Mouse (Mus musculus): ENCODE results near the gene Klc3. TPM values are rescaled to one million over a fixed set of nuclear protein-coding genes. Genes with fewer than 3 reads are reported as not detected.

Klc3 gene
- total and polyA plus RNA-seq, 3 experiments: 0.21 to 0.59 (median 0.25) TPM

DNA sequence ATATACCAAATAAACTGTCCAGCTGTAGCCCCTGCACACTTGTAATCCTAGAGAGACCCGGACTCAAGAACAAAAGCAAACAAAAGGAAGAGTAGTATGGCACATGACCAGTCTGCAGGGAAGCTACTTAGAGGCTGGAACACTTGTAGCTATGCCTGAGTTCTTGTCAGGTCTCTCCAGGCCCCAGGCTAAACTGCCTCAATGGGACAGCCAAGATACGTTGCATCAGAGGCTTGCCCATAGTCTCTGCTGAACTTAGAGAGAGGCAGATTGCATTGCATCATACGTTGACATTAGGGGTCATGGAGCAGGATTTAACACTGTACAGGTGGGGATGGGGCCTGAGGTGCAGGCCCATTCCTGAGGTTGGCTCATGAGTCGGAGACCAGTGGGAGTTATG, 27.9 kb downstream of the Klc3 start:
- no peak overlapping the region for H3K9ac ChIP-seq (ENCODE audit: low read depth, low read length)
- TF ChIP-seq EP300 (IDR thresholded peaks at IDR 0.05; ENCODE audit: insufficient read depth, low read depth, low read length): no peak
- no peak for TF ChIP-seq CTCF (IDR thresholded peaks at IDR 0.05)
- TF ChIP-seq POLR2A (IDR thresholded peaks at IDR 0.05; ENCODE audit: insufficient read depth, low read depth, low read length): no peak
- no peak overlapping the region for H3K4me3 ChIP-seq
- no peak for DNase-seq
- no peak overlapping the region for H3K27ac ChIP-seq
- no peaks in the 10 kb centered on the region for H3K4me1 ChIP-seq (ENCODE audit: control insufficient read depth, insufficient read depth, low read length)
- no peaks in the 10 kb centered on the region for H3K27me3 ChIP-seq (ENCODE audit: control insufficient read depth, insufficient read depth, low read length)
- H3K36me3 ChIP-seq (ENCODE audit: control insufficient read depth, insufficient read depth, low read length): no peaks in the 10 kb centered on the region
- intact Hi-C loops (cut with DNase I): no loop called here
- WGBS: 88% methylated on average over 4 of the region's 4 CpGs
- H3K79me2 ChIP-seq (replicated peaks; ENCODE audit: control insufficient read depth, insufficient read depth, low read length): no peaks in the 10 kb centered on the region; the same call in 1 of the 2 replicates

DNA sequence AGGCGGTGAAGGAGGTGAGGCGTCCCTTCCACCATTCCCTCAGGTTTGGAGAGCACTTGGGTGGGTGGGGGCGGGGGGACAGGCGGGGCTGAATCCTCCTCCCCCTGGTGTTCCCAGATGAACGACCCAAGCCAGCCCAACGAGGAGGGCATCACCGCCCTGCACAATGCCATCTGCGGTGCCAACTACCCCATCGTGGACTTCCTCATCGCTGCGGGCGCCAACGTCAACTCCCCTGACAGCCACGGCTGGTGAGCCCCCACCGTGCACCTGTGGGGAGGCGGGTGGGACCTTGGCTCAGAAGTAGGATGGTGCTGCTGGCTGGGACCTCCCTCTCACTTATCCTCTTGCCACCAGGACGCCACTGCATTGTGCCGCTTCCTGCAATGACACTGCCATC, 28.5 kb downstream of the Klc3 start:
- Histone ChIP-seq H3K9ac (ENCODE audit: low read depth, low read length) (no peak overlapping the region), H3K27me3 (ENCODE audit: control insufficient read depth, insufficient read depth, low read length) (no peaks in the 10 kb centered on the region), H3K4me1 (ENCODE audit: control insufficient read depth, insufficient read depth, low read length) (no peaks in the 10 kb centered on the region), H3K79me2 (replicated peaks; ENCODE audit: control insufficient read depth, insufficient read depth, low read length) (no peaks in the 10 kb centered on the region; the same call in 1 of the 2 replicates), H3K27ac (no peak overlapping the region), H3K36me3 (ENCODE audit: control insufficient read depth, insufficient read depth, low read length) (no peaks in the 10 kb centered on the region), H3K4me3 (no peak overlapping the region)
- DNase-seq: no peak
- 81% methylated on average over 18 of the region's 18 CpGs for WGBS
- intact Hi-C loops (cut with DNase I): no loop called here
- no peak for TF ChIP-seq EP300 (IDR thresholded peaks at IDR 0.05; ENCODE audit: insufficient read depth, low read depth, low read length)
- TF ChIP-seq POLR2A (IDR thresholded peaks at IDR 0.05; ENCODE audit: insufficient read depth, low read depth, low read length): no peak

DNA sequence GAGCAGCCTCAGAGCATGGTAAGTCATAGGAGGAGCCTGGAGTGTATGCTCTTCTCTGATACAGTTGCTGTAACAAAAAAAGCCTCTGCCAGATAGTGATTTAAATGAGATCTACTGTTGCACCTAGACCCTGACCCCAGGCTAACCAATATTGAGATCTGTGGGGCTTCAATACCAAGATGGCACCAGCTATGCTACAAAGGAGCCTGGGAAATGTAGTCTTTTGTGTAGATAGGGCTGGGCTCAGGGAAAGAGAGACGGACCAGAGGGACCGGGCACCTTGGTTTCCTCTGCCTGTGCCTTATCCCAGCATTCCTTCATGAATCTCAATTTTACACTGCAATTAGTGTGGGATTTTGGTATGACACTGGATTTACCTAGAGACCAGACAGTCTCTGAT, 30.5 kb downstream of the Klc3 start:
- TF ChIP-seq EP300 (IDR thresholded peaks at IDR 0.05; ENCODE audit: insufficient read depth, low read depth, low read length) (no peak), CTCF (IDR thresholded peaks at IDR 0.05) (no peak), POLR2A (IDR thresholded peaks at IDR 0.05; ENCODE audit: insufficient read depth, low read depth, low read length) (no peak)
- H3K27me3 ChIP-seq (ENCODE audit: control insufficient read depth, insufficient read depth, low read length): no peaks in the 10 kb centered on the region
- no peak overlapping the region for H3K9ac ChIP-seq (ENCODE audit: low read depth, low read length)
- intact Hi-C loops (cut with DNase I): no loop called here
- WGBS: 93% methylated on average over 2 of the region's 2 CpGs
- H3K27ac ChIP-seq: no peak overlapping the region
- no peaks in the 10 kb centered on the region for H3K4me1 ChIP-seq (ENCODE audit: control insufficient read depth, insufficient read depth, low read length)
- DNase-seq: no peak
- no peak overlapping the region for H3K4me3 ChIP-seq
- peaks cover 1% of the 10 kb centered on the region; the same call in 1 of the 2 replicates for H3K79me2 ChIP-seq (replicated peaks; ENCODE audit: control insufficient read depth, insufficient read depth, low read length)
- no peaks in the 10 kb centered on the region for H3K36me3 ChIP-seq (ENCODE audit: control insufficient read depth, insufficient read depth, low read length)

DNA sequence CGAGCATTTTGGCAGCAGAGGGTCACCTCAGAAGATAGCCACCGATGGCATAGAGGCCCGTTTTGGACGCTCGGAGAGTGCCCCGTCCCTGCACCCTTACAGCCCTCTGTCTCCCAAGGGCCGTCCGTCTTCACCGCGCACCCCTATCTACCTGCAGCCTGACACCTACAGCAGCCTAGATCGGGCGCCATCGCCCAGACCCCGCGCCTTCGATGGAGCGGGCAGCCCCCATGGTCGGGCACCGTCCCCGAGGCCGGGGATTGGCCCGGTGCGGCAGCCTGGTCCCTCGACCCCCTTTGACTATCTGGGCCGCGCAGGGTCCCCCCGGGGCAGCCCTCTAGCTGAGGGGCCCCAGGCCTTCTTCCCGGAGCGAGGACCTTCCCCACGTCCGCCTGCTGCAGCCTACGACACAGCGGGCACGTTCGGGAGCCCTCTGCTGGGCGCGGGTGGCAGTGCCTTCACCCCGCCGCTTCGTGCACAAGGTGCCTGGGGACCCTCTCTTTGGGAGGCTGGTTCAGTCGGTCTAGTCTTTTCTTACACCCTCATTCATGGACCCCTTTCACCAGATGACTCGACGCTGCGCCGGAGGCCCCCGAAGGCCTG, 34.0 kb downstream of the Klc3 start:
- DNase-seq: peak; percentile 53 to 77
- Histone ChIP-seq H3K36me3 (ENCODE audit: control insufficient read depth, insufficient read depth, low read length) (no peaks in the 10 kb centered on the region), H3K4me1 (ENCODE audit: control insufficient read depth, insufficient read depth, low read length) (peaks cover 3% of the 10 kb centered on the region), H3K27me3 (ENCODE audit: control insufficient read depth, insufficient read depth, low read length) (no peaks in the 10 kb centered on the region), H3K79me2 (replicated peaks; ENCODE audit: control insufficient read depth, insufficient read depth, low read length) (peaks cover 2% of the 10 kb centered on the region; the same call in 1 of the 2 replicates), H3K9ac (ENCODE audit: low read depth, low read length) (0 out of 2 replicates have a peak overlapping the region, but pooled peaks have one; percentile 9), H3K27ac (no peak overlapping the region), H3K4me3 (peak overlapping the region; percentile 33)
- intact Hi-C loops (cut with DNase I): no loop called here
- no peak for TF ChIP-seq POLR2A (IDR thresholded peaks at IDR 0.05; ENCODE audit: insufficient read depth, low read depth, low read length)
- TF ChIP-seq CTCF (IDR thresholded peaks at IDR 0.05): peak; percentile 92
- no peak for TF ChIP-seq EP300 (IDR thresholded peaks at IDR 0.05; ENCODE audit: insufficient read depth, low read depth, low read length)
- WGBS: 23% methylated on average over 46 of the region's 46 CpGs

DNA sequence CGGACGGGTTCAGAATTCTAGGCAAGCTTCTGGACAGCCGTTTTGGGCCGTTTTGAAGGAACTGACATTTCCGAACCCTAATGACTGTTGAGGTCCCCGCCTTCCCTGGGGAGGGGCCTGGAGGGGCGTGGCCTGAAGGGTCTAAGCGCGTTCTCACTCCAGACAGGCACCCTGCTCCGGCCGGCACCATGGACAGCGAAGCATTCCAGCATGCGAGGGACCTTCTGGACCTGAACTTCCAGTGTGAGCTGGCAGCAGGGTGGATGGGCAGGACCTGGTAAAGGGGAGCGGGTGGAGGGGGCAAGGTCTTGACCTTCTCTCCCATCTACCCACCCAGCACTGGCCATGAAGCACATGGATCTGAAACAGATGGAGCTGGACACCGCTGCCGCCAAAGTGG, 35.5 kb downstream of the Klc3 start:
- Histone ChIP-seq H3K36me3 (ENCODE audit: control insufficient read depth, insufficient read depth, low read length) (no peaks in the 10 kb centered on the region), H3K4me1 (ENCODE audit: control insufficient read depth, insufficient read depth, low read length) (peaks cover 5% of the 10 kb centered on the region), H3K27me3 (ENCODE audit: control insufficient read depth, insufficient read depth, low read length) (no peaks in the 10 kb centered on the region), H3K4me3 (no peak overlapping the region), H3K79me2 (replicated peaks; ENCODE audit: control insufficient read depth, insufficient read depth, low read length) (peaks cover 2% of the 10 kb centered on the region; the same call in 1 of the 2 replicates), H3K9ac (ENCODE audit: low read depth, low read length) (no peak overlapping the region), H3K27ac (no peak overlapping the region)
- WGBS: 26% methylated on average over 16 of the region's 16 CpGs
- no peak for TF ChIP-seq EP300 (IDR thresholded peaks at IDR 0.05; ENCODE audit: insufficient read depth, low read depth, low read length)
- no peak for TF ChIP-seq POLR2A (IDR thresholded peaks at IDR 0.05; ENCODE audit: insufficient read depth, low read depth, low read length)
- no peak for TF ChIP-seq CTCF (IDR thresholded peaks at IDR 0.05)
- DNase-seq: no peak
- intact Hi-C loops (cut with DNase I): no loop called here

DNA sequence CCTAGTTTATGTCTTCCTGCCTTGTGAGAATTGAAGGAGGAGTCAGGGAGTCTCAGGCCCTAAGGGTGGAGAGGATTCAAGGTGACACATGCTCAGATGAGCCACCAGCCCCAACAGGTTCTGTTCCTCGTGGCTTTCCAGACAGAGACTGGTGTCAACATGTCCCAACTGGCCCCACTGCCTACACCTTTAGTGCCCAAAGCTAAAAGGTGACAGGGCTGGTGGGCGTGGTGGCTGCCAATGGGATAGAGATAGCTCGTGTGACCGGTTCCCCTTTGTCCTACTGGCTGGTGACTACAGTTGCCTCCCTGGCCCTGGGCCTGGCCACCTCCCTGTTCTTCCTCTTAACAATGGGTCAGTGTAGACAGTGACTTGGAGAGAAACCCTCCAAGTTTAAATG, 38.5 kb downstream of the Klc3 start:
- H3K4me3 ChIP-seq: no peak overlapping the region
- 0 out of 2 replicates have a peak, but pooled peaks cover 2% of the 10 kb centered on the region for H3K79me2 ChIP-seq (replicated peaks; ENCODE audit: control insufficient read depth, insufficient read depth, low read length)
- H3K36me3 ChIP-seq (ENCODE audit: control insufficient read depth, insufficient read depth, low read length): no peaks in the 10 kb centered on the region; the same call in 1 of the 2 replicates
- H3K9ac ChIP-seq (ENCODE audit: low read depth, low read length): no peak overlapping the region
- peaks cover 11% of the 10 kb centered on the region for H3K4me1 ChIP-seq (ENCODE audit: control insufficient read depth, insufficient read depth, low read length)
- H3K27ac ChIP-seq: no peak overlapping the region; the same call in 1 of the 2 replicates
- DNase-seq: no peak
- intact Hi-C loops (cut with DNase I): no loop called here
- no peaks in the 10 kb centered on the region for H3K27me3 ChIP-seq (ENCODE audit: control insufficient read depth, insufficient read depth, low read length)
- TF ChIP-seq POLR2A (IDR thresholded peaks at IDR 0.05; ENCODE audit: insufficient read depth, low read depth, low read length): no peak
- no peak for TF ChIP-seq CTCF (IDR thresholded peaks at IDR 0.05)
- no peak for TF ChIP-seq EP300 (IDR thresholded peaks at IDR 0.05; ENCODE audit: insufficient read depth, low read depth, low read length)
- WGBS: 42% methylated on average over 4 of the region's 4 CpGs

All from heart, adult 2 months (tissue).